Mouse (Mus musculus) ZHBTc4 (cell line): Measurements from ENCODE around the gene Dyrk2.

Experiments used
- DNase-seq: peaks from one replicate; pipeline ENCODE4 v3.0.0-alpha.2; 2011; ENCODE audit warnings: low read depth, low spot score

Gene Dyrk2

GRCm38 (mm10) chr10:118870201-118870980 lies at the start of gene Dyrk2:
Gene Dyrk2, minus strand, starts transcription at chr10:118870209.
- peak; percentile 45 for DNase-seq

- DNase-seq, result no peak
These were observed 32.6 kb upstream of the Dyrk2 start for GRCm38 (mm10) chr10:118902625-118903024.

- DNase-seq, result no peak
These were observed 23.6 kb upstream of the Dyrk2 start for GRCm38 (mm10) chr10:118893645-118894044.

GRCm38 (mm10) chr10:118884126-118884525 lies 14.1 kb upstream of the Dyrk2 start:
- DNase-seq, result no peak

- DNase-seq, result no peak
These were observed 13.3 kb upstream of the Dyrk2 start for GRCm38 (mm10) chr10:118883317-118883716.

- no peak for DNase-seq
These were observed 12.4 kb upstream of the Dyrk2 start for GRCm38 (mm10) chr10:118882258-118882885.

- no peak for DNase-seq
These were observed 10.8 kb upstream of the Dyrk2 start for GRCm38 (mm10) chr10:118880776-118881175.

- DNase-seq, result no peak
These were observed 2.2 kb upstream of the Dyrk2 start for GRCm38 (mm10) chr10:118872196-118872595.

- DNase-seq, result peak; percentile 93
These were observed 413 bp downstream of the Dyrk2 start for GRCm38 (mm10) chr10:118869591-118870001.

GRCm38 (mm10) chr10:118868601-118869590 lies 1.1 kb downstream of the Dyrk2 start:
- peak; percentile 84 for DNase-seq

GRCm38 (mm10) chr10:118867896-118868600 lies 2.0 kb downstream of the Dyrk2 start:
- DNase-seq, result peak; percentile 52

GRCm38 (mm10) chr10:118867304-118867895 lies 2.6 kb downstream of the Dyrk2 start:
- DNase-seq, result no peak

GRCm38 (mm10) chr10:118864976-118865375 lies 5.0 kb downstream of the Dyrk2 start:
- no peak for DNase-seq

- no peak for DNase-seq
These were observed 6.4 kb downstream of the Dyrk2 start for GRCm38 (mm10) chr10:118863611-118864010.

- no peak for DNase-seq
These were observed 7.8 kb downstream of the Dyrk2 start for GRCm38 (mm10) chr10:118862233-118862632.

- no peak for DNase-seq
These were observed 8.6 kb downstream of the Dyrk2 start for GRCm38 (mm10) chr10:118861234-118862025.

GRCm38 (mm10) chr10:118859655-118860054 lies 10.4 kb downstream of the Dyrk2 start:
- no peak for DNase-seq

- DNase-seq, result no peak
These were observed 15.4 kb downstream of the Dyrk2 start for GRCm38 (mm10) chr10:118854641-118855040.

- no peak for DNase-seq
These were observed 17.5 kb downstream of the Dyrk2 start for GRCm38 (mm10) chr10:118852554-118852953.

- no peak for DNase-seq
These were observed 21.5 kb downstream of the Dyrk2 start for GRCm38 (mm10) chr10:118848501-118848900.
